Mouse (Mus musculus) stomach, embryonic 16.5 days (tissue): Measurements from ENCODE around the gene Galnt15. TPM values are rescaled to one million over a fixed set of nuclear protein-coding genes. Genes with fewer than 3 reads are reported as not detected.

Source experiments
- ATAC-seq: fragments of 200-750 bp; cut with Nextera tagmentation; 2 replicates; pipeline ENCODE4 v1.8.0; 2017; ENCODE audit warnings: moderate number of reproducible peaks, moderate TSS enrichment; ENCODE audit not compliant: insufficient read depth, low FRiP score
- H3K27ac ChIP-seq: fragments of 300-500 bp; sonication (generic); 2 replicates; pipeline ENCODE4 v1.5.1; 2014; ENCODE audit warnings: low read length
- H3K27me3 ChIP-seq: fragments of 300-500 bp; sonication (generic); 2 replicates; pipeline ENCODE4 v1.6.1; 2014; ENCODE audit warnings: low read length, control low read depth, mixed read lengths; ENCODE audit not compliant: control insufficient read depth, insufficient read depth
- H3K36me3 ChIP-seq: fragments of 300-500 bp; sonication (generic); 2 replicates; pipeline ENCODE4 v1.6.1; 2014; ENCODE audit warnings: low read length; ENCODE audit not compliant: control insufficient read depth, insufficient read depth
- H3K4me1 ChIP-seq: fragments of 300-500 bp; sonication (generic); 2 replicates; pipeline ENCODE4 v1.6.1; 2014; ENCODE audit warnings: low read length, control low read depth, mixed read lengths; ENCODE audit not compliant: control insufficient read depth, insufficient read depth
- H3K4me2 ChIP-seq: fragments of 300-500 bp; sonication (generic); 2 replicates; pipeline ENCODE4 v1.6.1; 2014; ENCODE audit warnings: low read depth, low read length, mixed read lengths
- H3K4me3 ChIP-seq: fragments of 300-500 bp; sonication (generic); replicated peaks from 2 replicates; pipeline ENCODE4 v1.5.1; 2014; ENCODE audit warnings: mild to moderate bottlenecking, low read length
- H3K9ac ChIP-seq: fragments of 300-500 bp; sonication (generic); 2 replicates; pipeline ENCODE4 v1.6.1; 2014; ENCODE audit warnings: low read length
- H3K9me3 ChIP-seq: fragments of 300-500 bp; sonication (generic); replicated peaks from 2 replicates; pipeline ENCODE4 v1.6.1; 2016; ENCODE audit warnings: low read length, control low read depth; ENCODE audit not compliant: control insufficient read depth
- WGBS: fragments of 180-500 bp; shearing (Covaris S2); extraction: QIAGEN DNeasy Blood & Tissue Kit; methylation state at CpG from one replicate; pipeline ENCODE4 v1.1.7; 2014; 5-methylcytosine and 5-hydroxymethylcytosine counted together
- polyA plus RNA-seq: library from polyadenylated mRNA; unstranded; fragments of >200 nt; fragmentation: Nextera tagmentation; extraction: Ambion mirVana; gene quantifications from 2 replicates; pipeline ENCODE4 v1.2.1, GENCODE M21; 2015

Gene Galnt15
- polyA plus RNA-seq, 1 experiment from 2014 or later: 0.32 TPM

GRCm38 (mm10) chr14:32027218-32027617 lies 1.6 kb upstream of the Galnt15 start:
- Histone ChIP-seq H3K9me3 (no peaks in the 10 kb centered on the region), H3K4me1 (0 out of 2 replicates have a peak, but pooled peaks cover 8% of the 10 kb centered on the region), H3K4me2 (no peak overlapping the region), H3K27me3 (no peaks in the 10 kb centered on the region), H3K36me3 (no peaks in the 10 kb centered on the region), H3K27ac (no peak overlapping the region), H3K4me3 (no peak overlapping the region), H3K9ac (no peak overlapping the region)
- WGBS: 56% methylated on average over 7 of the region's 7 CpGs
- no peak for ATAC-seq

- H3K4me3 ChIP-seq: no peak overlapping the region
- WGBS: 67% methylated on average over 14 of the region's 14 CpGs
- H3K27ac ChIP-seq: no peak overlapping the region
- 0 out of 2 replicates have a peak, but pooled peaks cover 8% of the 10 kb centered on the region for H3K4me1 ChIP-seq
- no peaks in the 10 kb centered on the region for H3K36me3 ChIP-seq
- H3K9ac ChIP-seq: no peak overlapping the region
- ATAC-seq: no peak
- H3K27me3 ChIP-seq: no peaks in the 10 kb centered on the region
- H3K9me3 ChIP-seq: no peaks in the 10 kb centered on the region
- H3K4me2 ChIP-seq: no peak overlapping the region
These were observed 713 bp downstream of the Galnt15 start for GRCm38 (mm10) chr14:32029411-32029992.

GRCm38 (mm10) chr14:32030073-32030472 lies 1.3 kb downstream of the Galnt15 start:
- Histone ChIP-seq H3K36me3 (no peaks in the 10 kb centered on the region), H3K4me2 (no peak overlapping the region), H3K4me3 (no peak overlapping the region), H3K4me1 (0 out of 2 replicates have a peak, but pooled peaks cover 8% of the 10 kb centered on the region), H3K9me3 (no peaks in the 10 kb centered on the region), H3K9ac (no peak overlapping the region), H3K27me3 (no peaks in the 10 kb centered on the region), H3K27ac (no peak overlapping the region)
- no peak for ATAC-seq
- WGBS: 71% methylated on average over 5 of the region's 5 CpGs

- H3K4me2 ChIP-seq: no peak overlapping the region
- ATAC-seq: no peak
- no peaks in the 10 kb centered on the region for H3K27me3 ChIP-seq
- H3K9ac ChIP-seq: no peak overlapping the region
- H3K9me3 ChIP-seq: no peaks in the 10 kb centered on the region
- WGBS: 5% methylated on average over 4 of the region's 4 CpGs
- H3K27ac ChIP-seq: no peak overlapping the region
- no peaks in the 10 kb centered on the region for H3K36me3 ChIP-seq
- H3K4me3 ChIP-seq: no peak overlapping the region
- 0 out of 2 replicates have a peak, but pooled peaks cover 8% of the 10 kb centered on the region for H3K4me1 ChIP-seq
These were observed 3.7 kb downstream of the Galnt15 start for GRCm38 (mm10) chr14:32032522-32032921.

GRCm38 (mm10) chr14:32036482-32036881 lies 7.7 kb downstream of the Galnt15 start:
- H3K9me3 ChIP-seq: no peaks in the 10 kb centered on the region
- H3K27me3 ChIP-seq: no peaks in the 10 kb centered on the region
- H3K27ac ChIP-seq: no peak overlapping the region
- no peaks in the 10 kb centered on the region for H3K4me1 ChIP-seq
- WGBS: 71% methylated on average over 5 of the region's 5 CpGs
- H3K4me3 ChIP-seq: no peak overlapping the region
- no peaks in the 10 kb centered on the region for H3K36me3 ChIP-seq
- H3K9ac ChIP-seq: no peak overlapping the region
- no peak for ATAC-seq
- H3K4me2 ChIP-seq: no peak overlapping the region

GRCm38 (mm10) chr14:32037661-32038252 lies 9.0 kb downstream of the Galnt15 start:
- Histone ChIP-seq H3K4me1 (no peaks in the 10 kb centered on the region), H3K36me3 (no peaks in the 10 kb centered on the region), H3K27me3 (no peaks in the 10 kb centered on the region), H3K27ac (no peak overlapping the region), H3K4me3 (no peak overlapping the region), H3K9ac (no peak overlapping the region), H3K4me2 (no peak overlapping the region), H3K9me3 (no peaks in the 10 kb centered on the region)
- WGBS: 80% methylated on average over 8 of the region's 8 CpGs
- ATAC-seq: no peak

- Histone ChIP-seq H3K4me2 (no peak overlapping the region), H3K9ac (no peak overlapping the region), H3K9me3 (no peaks in the 10 kb centered on the region), H3K27ac (no peak overlapping the region), H3K4me1 (no peaks in the 10 kb centered on the region), H3K27me3 (no peaks in the 10 kb centered on the region), H3K4me3 (no peak overlapping the region), H3K36me3 (no peaks in the 10 kb centered on the region)
- ATAC-seq: peak; percentile 71; the same call in 1 of the 2 replicates
- WGBS: 36% methylated on average over 5 of the region's 5 CpGs
These were observed 13.3 kb downstream of the Galnt15 start for GRCm38 (mm10) chr14:32042108-32042507.

- Histone ChIP-seq H3K27ac (no peak overlapping the region), H3K4me2 (no peak overlapping the region), H3K27me3 (no peaks in the 10 kb centered on the region), H3K9me3 (no peaks in the 10 kb centered on the region), H3K36me3 (no peaks in the 10 kb centered on the region), H3K4me3 (no peak overlapping the region), H3K9ac (no peak overlapping the region), H3K4me1 (no peaks in the 10 kb centered on the region)
- ATAC-seq: no peak
- 63% methylated on average over 8 of the region's 8 CpGs for WGBS
These were observed 17.6 kb downstream of the Galnt15 start for GRCm38 (mm10) chr14:32046357-32046756.

GRCm38 (mm10) chr14:32050171-32050570 lies 21.4 kb downstream of the Galnt15 start:
- Histone ChIP-seq H3K4me2 (no peak overlapping the region), H3K27ac (no peak overlapping the region), H3K27me3 (no peaks in the 10 kb centered on the region), H3K4me1 (no peaks in the 10 kb centered on the region), H3K4me3 (no peak overlapping the region), H3K36me3 (no peaks in the 10 kb centered on the region), H3K9ac (no peak overlapping the region), H3K9me3 (no peaks in the 10 kb centered on the region)
- ATAC-seq: no peak
- WGBS: 78% methylated on average over 6 of the region's 6 CpGs
